Mouse (Mus musculus) layer of hippocampus, postnatal 10 days (tissue): ENCODE results near the gene Sstr5. TPM values are rescaled to one million over a fixed set of nuclear protein-coding genes. Genes with fewer than 3 reads are reported as not detected.

Experiments used
- total RNA-seq, 2 experiments: library from RNA; stranded (reverse); gene quantifications; 2 replicates each; pipeline ENCODE4 v1.2.3; 2021

The Sstr5 gene
- total RNA-seq, 2 experiments from 2014 or later, result 0.18 to 0.38 TPM

Other genes starting within 250 kb of the Sstr5 start
- gene Baiap3, start 240.9 kb downstream of the Sstr5 start, total RNA-seq, result 10 to 100 TPM; 13.7 to 14.6 TPM
- gene Ube2i, start 222.7 kb downstream of the Sstr5 start, total RNA-seq, result 100 to 1,000 TPM; 238 to 255 TPM
- not detected for gene Prss34, start 198.9 kb downstream of the Sstr5 start, total RNA-seq
- not detected for gene Prss28, start 188.6 kb downstream of the Sstr5 start, total RNA-seq
- not detected for gene Prss29, start 178.6 kb downstream of the Sstr5 start, total RNA-seq
- gene Tpsab1, start 151.7 kb downstream of the Sstr5 start, total RNA-seq, result not detected
- gene Tpsb2, start 131.0 kb downstream of the Sstr5 start, total RNA-seq, result 1 to 10 TPM in 1 of 2 experiments, under 1 TPM in 1; 0.42 to 1.0 TPM
- gene Tpsg1, start 128.0 kb downstream of the Sstr5 start, total RNA-seq, result not detected
- gene Cacna1h, start 63.5 kb downstream of the Sstr5 start, total RNA-seq, result 100 to 1,000 TPM in 1 of 2 experiments, 10 to 100 TPM in 1; 91.4 to 104 TPM
- gene Tekt4, start 42.7 kb downstream of the Sstr5 start, total RNA-seq, result 1 to 10 TPM; 1.3 to 3.1 TPM
- 10 to 100 TPM; 62.7 to 66.3 TPM for gene Sox8, start 73.4 kb upstream of the Sstr5 start, total RNA-seq
- 10 to 100 TPM; 23.1 to 26.4 TPM for gene Lmf1, start 81.8 kb upstream of the Sstr5 start, total RNA-seq
- 10 to 100 TPM; 55.4 to 57.2 TPM for gene Gng13, start 219.9 kb upstream of the Sstr5 start, total RNA-seq
- 1 to 10 TPM; 2.6 to 3.6 TPM for gene Chtf18, start 230.1 kb upstream of the Sstr5 start, total RNA-seq
- gene Rpusd1, start 230.4 kb upstream of the Sstr5 start, total RNA-seq, result 10 to 100 TPM; 27.0 to 30.0 TPM
- gene Mslnl, start 238.8 kb upstream of the Sstr5 start, total RNA-seq, result not detected